Mouse (Mus musculus) limb, embryonic 14.5 days (tissue): Measurements from ENCODE around the gene 4930426L09Rik. TPM values are rescaled to one million over a fixed set of nuclear protein-coding genes. Genes with fewer than 3 reads are reported as not detected.

Source experiments
- ATAC-seq: fragments of 200-750 bp; cut with Nextera tagmentation; 2 replicates; pipeline ENCODE4 v1.8.0; 2017; ENCODE audit warnings: low read depth, moderate number of reproducible peaks, moderate TSS enrichment; ENCODE audit not compliant: low FRiP score
- DNase-seq: peaks from one replicate; pipeline ENCODE4 v3.0.0-alpha.2; 2015; ENCODE audit warnings: low spot score
- H3K27ac ChIP-seq: fragments of 300-500 bp; sonication (generic); replicated peaks from 2 replicates; pipeline ENCODE4 v1.5.1; 2014; ENCODE audit warnings: low read depth, mild to moderate bottlenecking, low read length, moderate library complexity, mixed read lengths
- H3K27me3 ChIP-seq: fragments of 300-500 bp; sonication (generic); 2 replicates; pipeline ENCODE4 v1.6.1; 2014; ENCODE audit warnings: low read length, mixed read lengths; ENCODE audit not compliant: control insufficient read depth, insufficient read depth
- H3K36me3 ChIP-seq: fragments of 300-500 bp; sonication (generic); 2 replicates; pipeline ENCODE4 v1.6.1; 2014; ENCODE audit warnings: mild to moderate bottlenecking, low read length, moderate library complexity, mixed read lengths; ENCODE audit not compliant: control insufficient read depth, insufficient read depth
- H3K4me1 ChIP-seq: fragments of 300-500 bp; sonication (generic); 2 replicates; pipeline ENCODE4 v1.6.1; 2014; ENCODE audit warnings: antibody characterized with exemption, low read length, mixed read lengths; ENCODE audit not compliant: control insufficient read depth, insufficient read depth
- H3K4me2 ChIP-seq: fragments of 300-500 bp; sonication (generic); replicated peaks from 2 replicates; pipeline ENCODE4 v1.6.1; 2014; ENCODE audit warnings: low read depth, mild to moderate bottlenecking, low read length, moderate library complexity; ENCODE audit not compliant: severe bottlenecking
- H3K4me3 ChIP-seq: fragments of 300-500 bp; sonication (generic); replicated peaks from 2 replicates; pipeline ENCODE4 v1.5.1; 2014; ENCODE audit warnings: low read length
- H3K9ac ChIP-seq: fragments of 300-500 bp; sonication (generic); 2 replicates; pipeline ENCODE4 v1.6.1; 2014; ENCODE audit warnings: mild to moderate bottlenecking, low read depth, low read length, moderate library complexity; ENCODE audit not compliant: severe bottlenecking
- H3K9me3 ChIP-seq: fragments of 300-500 bp; sonication (generic); 2 replicates; pipeline ENCODE4 v1.6.1; 2016; ENCODE audit warnings: low read length; ENCODE audit not compliant: control insufficient read depth
- POLR2A ChIP-seq: fragments of 200-500 bp; IDR thresholded peaks from 2 replicates; pipeline ENCODE4 v1.8.0; 2012; ENCODE audit warnings: inconsistent platforms, mild to moderate bottlenecking, moderate library complexity, borderline replicate concordance; ENCODE audit not compliant: insufficient read depth, insufficient read length; ENCODE audit errors: extremely low read depth
- WGBS: fragments of 180-500 bp; shearing (Covaris S2); extraction: QIAGEN DNeasy Blood & Tissue Kit; methylation state at CpG from one replicate; pipeline ENCODE4 v1.1.7; 2014; 5-methylcytosine and 5-hydroxymethylcytosine counted together
- polyA plus RNA-seq, 2 experiments: library from polyadenylated mRNA; depleted of rRNA in 1 of 2; stranded (reverse) in 1 of 2; unstranded in 1 of 2; fragments of >200 nt; fragmentation: Nextera tagmentation in 1 of 2; extraction: Ambion mirVana in 1 of 2; gene quantifications; 2 replicates each; pipeline versions ENCODE4 v1.2.1 to v1.2.3; 2012 to 2014

The 4930426L09Rik gene
- polyA plus RNA-seq, 2 experiments, result 0.25 to 0.59 TPM

GRCm38 (mm10) chr2:19037907-19038570, 39.9 kb downstream of the 4930426L09Rik start:
- WGBS, result 73% methylated on average over 4 of the region's 4 CpGs
- H3K4me2 ChIP-seq, result no peak overlapping the region
- no peak overlapping the region for H3K27ac ChIP-seq
- no peaks in the 10 kb centered on the region for H3K9me3 ChIP-seq
- H3K36me3 ChIP-seq, result no peaks in the 10 kb centered on the region
- H3K4me3 ChIP-seq, result no peak overlapping the region
- no peaks in the 10 kb centered on the region for H3K4me1 ChIP-seq
- H3K9ac ChIP-seq, result no peak overlapping the region
- H3K27me3 ChIP-seq, result no peaks in the 10 kb centered on the region
- no peak for TF ChIP-seq POLR2A
- ATAC-seq, result no peak
- DNase-seq, result no peak

DNA sequence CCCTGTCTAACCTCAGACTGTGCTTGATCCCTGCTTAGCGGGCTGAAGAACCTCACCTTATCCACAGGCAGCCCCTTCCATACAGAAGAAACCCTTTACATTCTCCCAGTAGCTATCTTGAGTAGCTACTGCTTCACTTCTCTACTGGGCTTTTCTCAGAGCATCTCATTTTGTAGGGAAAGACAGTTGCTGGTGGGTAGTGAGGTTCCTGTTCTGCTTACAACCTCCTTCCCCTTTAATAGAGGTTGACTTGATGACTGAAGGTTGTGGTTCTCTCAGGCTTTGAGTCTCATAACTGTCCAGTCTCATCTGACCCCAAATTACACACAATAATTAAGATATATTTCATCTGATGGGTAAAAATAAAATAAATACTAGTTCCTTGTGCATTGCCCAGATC, 50.1 kb downstream of the 4930426L09Rik start:
- no peaks in the 10 kb centered on the region for H3K4me1 ChIP-seq
- H3K4me2 ChIP-seq, result no peak overlapping the region
- H3K27ac ChIP-seq, result no peak overlapping the region
- H3K9me3 ChIP-seq, result no peaks in the 10 kb centered on the region
- 95% methylated on average over 1 of the region's 1 CpGs for whole genome bisulfite sequencing
- H3K36me3 ChIP-seq, result no peaks in the 10 kb centered on the region
- ATAC-seq, result no peak
- TF ChIP-seq POLR2A, result no peak
- no peak overlapping the region for H3K9ac ChIP-seq
- H3K4me3 ChIP-seq, result no peak overlapping the region
- no peak for DNase-seq
- H3K27me3 ChIP-seq, result no peaks in the 10 kb centered on the region

DNA sequence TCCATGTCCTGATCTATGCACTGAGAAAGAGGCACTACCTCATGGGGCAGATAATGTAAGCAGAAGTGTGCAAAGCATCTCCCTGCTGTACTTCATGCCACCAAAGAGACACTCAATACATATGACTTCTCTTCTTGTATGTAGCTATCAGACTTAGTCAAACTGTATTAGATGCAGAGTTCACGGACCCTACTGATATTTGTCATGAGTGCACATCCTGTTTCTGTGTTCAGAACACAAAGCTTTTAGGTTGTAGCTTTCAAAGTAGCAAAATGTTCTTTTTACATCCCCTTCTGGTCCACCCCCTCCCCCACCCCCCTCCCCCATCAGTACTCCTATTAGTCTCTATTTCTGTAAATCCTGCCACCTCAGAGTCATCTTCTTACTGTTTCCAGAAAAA, 51.2 kb downstream of the 4930426L09Rik start:
- ATAC-seq (no peak), DNase-seq (no peak)
- 91% methylated on average over 1 of the region's 1 CpGs for WGBS
- H3K27ac ChIP-seq, result no peak overlapping the region
- TF ChIP-seq POLR2A, result no peak
- H3K27me3 ChIP-seq, result no peaks in the 10 kb centered on the region
- H3K9ac ChIP-seq, result no peak overlapping the region
- no peaks in the 10 kb centered on the region for H3K9me3 ChIP-seq
- no peaks in the 10 kb centered on the region for H3K4me1 ChIP-seq
- H3K4me2 ChIP-seq, result no peak overlapping the region
- no peaks in the 10 kb centered on the region for H3K36me3 ChIP-seq
- H3K4me3 ChIP-seq, result no peak overlapping the region

Other genes with a start within 250 kb of the 4930426L09Rik start
- 9.0 and 13.2 TPM in 2 replicates for gene Pip4k2a, start 217 bp upstream of the 4930426L09Rik start, polyA plus RNA-seq (2012; rRNA removed)
- gene Pip4k2a, start 217 bp upstream of the 4930426L09Rik start, polyA plus RNA-seq (2014; fragmentation: Nextera tagmentation; extraction: Ambion mirVana), result 9.6 and 12.1 TPM in 2 replicates
- gene Armc3, start 201.0 kb downstream of the 4930426L09Rik start, polyA plus RNA-seq (2012; rRNA removed), result 0.04 and 0.08 TPM in 2 replicates
- not detected in 2 replicates for gene Armc3, start 201.0 kb downstream of the 4930426L09Rik start, polyA plus RNA-seq (2014; fragmentation: Nextera tagmentation; extraction: Ambion mirVana)